Mouse (Mus musculus): ENCODE data around the gene Kcnj10. TPM values are rescaled to one million over a fixed set of nuclear protein-coding genes. Genes with fewer than 3 reads are reported as not detected.

Kcnj10 gene
- total and polyA plus RNA-seq, 3 experiments, result 0.07 to 0.27 (median 0.08) TPM

- DNase-seq, result peak; percentile 69 to 75
- H3K27me3 ChIP-seq (ENCODE audit: control insufficient read depth, insufficient read depth, low read length), result peaks cover 11% of the 10 kb centered on the region; the same call in 1 of the 2 replicates
- peak overlapping the region; percentile 47 for H3K9ac ChIP-seq (ENCODE audit: low read depth, low read length)
- H3K36me3 ChIP-seq (ENCODE audit: control insufficient read depth, insufficient read depth, low read length), result no peaks in the 10 kb centered on the region
- no peaks in the 10 kb centered on the region for H3K4me1 ChIP-seq (ENCODE audit: control insufficient read depth, insufficient read depth, low read length)
- no peak for TF ChIP-seq EP300 (IDR thresholded peaks at IDR 0.05; ENCODE audit: insufficient read depth, low read depth, low read length)
- peak; percentile 74 for TF ChIP-seq CTCF (IDR thresholded peaks at IDR 0.05)
- H3K27ac ChIP-seq, result no peak overlapping the region
- WGBS, result 16% methylated on average over 94 of the region's 94 CpGs
- H3K79me2 ChIP-seq (replicated peaks; ENCODE audit: control insufficient read depth, insufficient read depth, low read length), result no peaks in the 10 kb centered on the region
- peak overlapping the region; percentile 41 for H3K4me3 ChIP-seq
- intact Hi-C loops (cut with DNase I), result no loop called here
These were observed 15.1 kb upstream of the Kcnj10 start for GRCm38 (mm10) chr1:172325680-172326535.

GRCm38 (mm10) chr1:172326684-172327083 is 14.3 kb upstream of the Kcnj10 start:
- no peak overlapping the region for H3K4me3 ChIP-seq
- 51% methylated on average over 11 of the region's 11 CpGs for WGBS
- H3K79me2 ChIP-seq (replicated peaks; ENCODE audit: control insufficient read depth, insufficient read depth, low read length), result no peaks in the 10 kb centered on the region
- no peaks in the 10 kb centered on the region for H3K4me1 ChIP-seq (ENCODE audit: control insufficient read depth, insufficient read depth, low read length)
- H3K27me3 ChIP-seq (ENCODE audit: control insufficient read depth, insufficient read depth, low read length), result peaks cover 11% of the 10 kb centered on the region; the same call in 1 of the 2 replicates
- no peaks in the 10 kb centered on the region for H3K36me3 ChIP-seq (ENCODE audit: control insufficient read depth, insufficient read depth, low read length)
- H3K9ac ChIP-seq (ENCODE audit: low read depth, low read length), result no peak overlapping the region
- no peak overlapping the region for H3K27ac ChIP-seq
- intact Hi-C loops (cut with DNase I), result no loop called here
- no peak for DNase-seq
- no peak for TF ChIP-seq POLR2A (IDR thresholded peaks at IDR 0.05; ENCODE audit: insufficient read depth, low read depth, low read length)
- no peak for TF ChIP-seq EP300 (IDR thresholded peaks at IDR 0.05; ENCODE audit: insufficient read depth, low read depth, low read length)
- no peak for TF ChIP-seq CTCF (IDR thresholded peaks at IDR 0.05)

GRCm38 (mm10) chr1:172327206-172328001 is 13.6 kb upstream of the Kcnj10 start:
- Histone ChIP-seq H3K9ac (ENCODE audit: low read depth, low read length) (no peak overlapping the region), H3K27me3 (ENCODE audit: control insufficient read depth, insufficient read depth, low read length) (peaks cover 11% of the 10 kb centered on the region; the same call in 1 of the 2 replicates), H3K4me1 (ENCODE audit: control insufficient read depth, insufficient read depth, low read length) (no peaks in the 10 kb centered on the region), H3K36me3 (ENCODE audit: control insufficient read depth, insufficient read depth, low read length) (no peaks in the 10 kb centered on the region), H3K79me2 (replicated peaks; ENCODE audit: control insufficient read depth, insufficient read depth, low read length) (no peaks in the 10 kb centered on the region), H3K4me3 (no peak overlapping the region), H3K27ac (no peak overlapping the region)
- DNase-seq, result no peak
- TF ChIP-seq POLR2A (IDR thresholded peaks at IDR 0.05; ENCODE audit: insufficient read depth, low read depth, low read length), result no peak
- TF ChIP-seq CTCF (IDR thresholded peaks at IDR 0.05), result no peak
- TF ChIP-seq EP300 (IDR thresholded peaks at IDR 0.05; ENCODE audit: insufficient read depth, low read depth, low read length), result no peak
- 71% methylated on average over 16 of the region's 16 CpGs for WGBS
- intact Hi-C loops (cut with DNase I), result no loop called here

GRCm38 (mm10) chr1:172328041-172328440 is 13.0 kb upstream of the Kcnj10 start:
- Histone ChIP-seq H3K79me2 (replicated peaks; ENCODE audit: control insufficient read depth, insufficient read depth, low read length) (no peaks in the 10 kb centered on the region), H3K9ac (ENCODE audit: low read depth, low read length) (no peak overlapping the region), H3K27ac (no peak overlapping the region), H3K36me3 (ENCODE audit: control insufficient read depth, insufficient read depth, low read length) (no peaks in the 10 kb centered on the region), H3K27me3 (ENCODE audit: control insufficient read depth, insufficient read depth, low read length) (peaks cover 11% of the 10 kb centered on the region; the same call in 1 of the 2 replicates), H3K4me3 (no peak overlapping the region), H3K4me1 (ENCODE audit: control insufficient read depth, insufficient read depth, low read length) (no peaks in the 10 kb centered on the region)
- no peak for DNase-seq
- WGBS, result 70% methylated on average over 3 of the region's 3 CpGs
- TF ChIP-seq POLR2A (IDR thresholded peaks at IDR 0.05; ENCODE audit: insufficient read depth, low read depth, low read length), result no peak
- no peak for TF ChIP-seq EP300 (IDR thresholded peaks at IDR 0.05; ENCODE audit: insufficient read depth, low read depth, low read length)
- TF ChIP-seq CTCF (IDR thresholded peaks at IDR 0.05), result no peak
- intact Hi-C loops (cut with DNase I), result no loop called here

GRCm38 (mm10) chr1:172328461-172328860 is 12.5 kb upstream of the Kcnj10 start:
- H3K27me3 ChIP-seq (ENCODE audit: control insufficient read depth, insufficient read depth, low read length), result peaks cover 11% of the 10 kb centered on the region; the same call in 1 of the 2 replicates
- DNase-seq, result no peak
- no peaks in the 10 kb centered on the region for H3K36me3 ChIP-seq (ENCODE audit: control insufficient read depth, insufficient read depth, low read length)
- H3K4me3 ChIP-seq, result no peak overlapping the region
- H3K79me2 ChIP-seq (replicated peaks; ENCODE audit: control insufficient read depth, insufficient read depth, low read length), result no peaks in the 10 kb centered on the region
- TF ChIP-seq CTCF (IDR thresholded peaks at IDR 0.05) (no peak), EP300 (IDR thresholded peaks at IDR 0.05; ENCODE audit: insufficient read depth, low read depth, low read length) (no peak), POLR2A (IDR thresholded peaks at IDR 0.05; ENCODE audit: insufficient read depth, low read depth, low read length) (no peak)
- 69% methylated on average over 7 of the region's 7 CpGs for WGBS
- intact Hi-C loops (cut with DNase I), result no loop called here
- no peak overlapping the region for H3K27ac ChIP-seq
- no peaks in the 10 kb centered on the region for H3K4me1 ChIP-seq (ENCODE audit: control insufficient read depth, insufficient read depth, low read length)
- H3K9ac ChIP-seq (ENCODE audit: low read depth, low read length), result no peak overlapping the region

All from heart, adult 2 months (tissue).